Mouse (Mus musculus) common myeloid progenitor, adult 5-6 weeks (primary cell): ENCODE results near the gene Golph3l. TPM values are rescaled to one million over a fixed set of nuclear protein-coding genes. Genes with fewer than 3 reads are reported as not detected.
"Not testable (repeated sequence)": the region's sequence is repeated elsewhere in the genome, so short reads cannot be mapped to it uniquely, and the experiment has no call there.

Experiments used
- ATAC-seq: replicated peaks from 2 replicates; pipeline ENCODE4 v1.8.0; 2016; ENCODE audit warnings: low read depth, mild to moderate bottlenecking, moderate TSS enrichment, inconsistent platforms; ENCODE audit not compliant: poor library complexity, severe bottlenecking
- total RNA-seq: library from RNA; stranded (forward); fragments of 200-1000, 187-1606 nt; gene quantifications from 2 replicates; pipeline ENCODE4 v1.2.3, GENCODE M21; 2017

Golph3l gene
- total RNA-seq, result 65.9 and 72.7 TPM in 2 replicates

DNA sequence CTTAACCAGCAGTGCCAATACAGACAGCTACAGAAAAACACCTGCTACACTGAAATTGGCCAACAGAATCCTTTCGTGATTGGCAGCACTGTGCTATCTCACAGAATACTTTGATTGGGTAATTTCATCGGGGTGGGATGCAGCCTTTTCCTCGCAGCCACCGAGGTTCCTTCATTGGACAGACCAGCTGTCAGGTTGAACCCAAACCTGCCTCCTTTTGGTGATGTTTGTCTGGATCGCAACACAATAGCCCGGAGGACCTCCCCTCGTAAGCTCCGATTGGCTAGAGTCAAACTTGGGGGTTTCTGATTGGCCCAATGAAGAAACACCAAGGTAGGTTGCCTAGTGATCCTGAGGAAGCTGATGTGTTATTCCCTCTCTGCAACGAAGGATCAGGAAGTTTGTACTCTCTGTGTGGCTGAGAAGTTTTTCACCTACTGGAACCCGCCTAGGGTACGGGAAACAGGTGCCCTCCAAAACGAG, at the start of gene Golph3l:
Golph3l (plus strand) TSS at position 331 of the 483 bp plus-strand sequence.
- peak; percentile 100 for ATAC-seq

GRCm38 (mm10) chr3:95538936-95539335, 49.8 kb upstream of the Golph3l start:
- ATAC-seq, result no peak

DNA sequence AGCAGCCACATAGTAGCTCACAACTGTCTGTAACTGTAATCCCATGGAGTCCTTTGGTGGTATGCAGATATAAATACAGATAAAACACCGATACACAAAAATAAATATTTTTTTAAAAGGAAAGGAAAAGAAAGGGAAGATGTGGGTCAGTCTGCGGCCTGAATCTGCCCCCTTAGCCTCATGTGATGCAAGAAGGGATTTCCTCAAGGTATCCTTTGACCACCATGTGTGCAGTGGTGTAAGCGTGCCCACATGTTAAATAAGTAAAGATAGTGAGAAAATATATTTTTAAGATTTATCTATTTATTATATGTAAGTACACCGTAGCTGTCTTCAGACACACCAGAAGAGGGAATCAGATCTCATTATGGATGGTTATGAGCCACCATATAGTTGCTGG, 48.9 kb upstream of the Golph3l start:
- ATAC-seq, result no peak

DNA sequence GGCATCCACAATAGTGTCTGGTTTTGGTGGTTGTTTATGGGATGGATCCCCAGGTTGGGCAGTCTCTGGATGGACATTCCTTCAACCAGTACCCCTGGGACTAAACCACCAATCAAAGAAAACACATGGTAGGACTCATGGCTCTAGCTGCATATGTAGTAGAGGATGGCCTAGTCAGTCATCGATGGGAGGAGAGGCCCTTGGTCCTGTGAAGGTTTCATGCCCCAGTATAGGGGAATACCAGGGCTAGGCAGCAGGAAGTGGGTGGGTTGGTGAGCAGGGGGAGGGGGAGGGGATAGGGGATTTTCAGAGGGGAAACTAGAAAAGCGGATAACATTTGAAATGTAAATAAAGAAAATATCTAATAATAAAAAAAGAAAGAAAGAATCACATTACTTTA, 47.5 kb upstream of the Golph3l start:
- not testable (repeated sequence) for ATAC-seq

DNA sequence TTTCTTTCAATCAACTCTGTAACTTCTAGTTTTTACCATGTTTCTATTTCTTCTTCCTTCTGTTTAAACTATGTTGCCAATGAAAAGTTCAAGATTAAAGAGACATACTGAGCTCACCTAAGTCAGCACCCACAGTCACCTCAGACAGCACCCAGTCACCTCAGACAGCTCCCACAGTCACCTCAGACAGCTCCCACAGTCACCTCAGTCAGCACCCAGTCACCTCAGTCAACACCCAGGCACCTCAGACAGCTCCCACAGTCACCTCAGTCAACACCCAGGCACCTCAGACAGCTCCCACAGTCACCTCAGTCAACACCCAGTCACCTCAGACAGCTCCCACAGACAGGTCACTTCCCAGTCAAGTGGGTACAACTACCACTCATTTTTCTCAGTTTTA, 46.6 kb upstream of the Golph3l start:
- no peak for ATAC-seq

- no peak for ATAC-seq
Observed at GRCm38 (mm10) chr3:95542981-95543380, 45.8 kb upstream of the Golph3l start.

GRCm38 (mm10) chr3:95550176-95550575, 38.6 kb upstream of the Golph3l start:
- ATAC-seq, result no peak

- ATAC-seq, result no peak
Observed at GRCm38 (mm10) chr3:95553986-95554385, 34.7 kb upstream of the Golph3l start.

DNA sequence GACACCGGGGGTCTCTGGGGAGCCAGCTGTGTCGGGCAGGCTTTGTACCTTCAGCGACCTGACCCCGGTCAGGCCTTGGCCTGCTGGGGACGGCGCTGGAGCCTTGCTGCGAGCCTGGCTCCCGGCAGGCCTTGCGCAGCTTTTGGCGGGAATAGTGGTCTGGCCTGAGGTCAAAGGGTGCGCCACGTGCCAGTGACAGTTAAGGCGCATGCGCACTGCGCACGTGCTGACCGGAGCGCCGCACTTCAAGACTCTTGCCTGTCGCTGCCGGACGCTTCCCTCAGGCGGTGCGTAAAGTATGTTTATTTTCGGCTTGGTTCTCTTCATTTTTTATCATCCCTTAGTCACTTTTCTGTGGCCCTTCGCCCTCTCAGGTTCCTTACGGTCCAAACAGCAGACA, 29.3 kb upstream of the Golph3l start, which contains the start of gene Hormad1:
Hormad1 (plus strand) TSS at position 241 of the 400 bp plus-strand sequence.
- no peak for ATAC-seq

DNA sequence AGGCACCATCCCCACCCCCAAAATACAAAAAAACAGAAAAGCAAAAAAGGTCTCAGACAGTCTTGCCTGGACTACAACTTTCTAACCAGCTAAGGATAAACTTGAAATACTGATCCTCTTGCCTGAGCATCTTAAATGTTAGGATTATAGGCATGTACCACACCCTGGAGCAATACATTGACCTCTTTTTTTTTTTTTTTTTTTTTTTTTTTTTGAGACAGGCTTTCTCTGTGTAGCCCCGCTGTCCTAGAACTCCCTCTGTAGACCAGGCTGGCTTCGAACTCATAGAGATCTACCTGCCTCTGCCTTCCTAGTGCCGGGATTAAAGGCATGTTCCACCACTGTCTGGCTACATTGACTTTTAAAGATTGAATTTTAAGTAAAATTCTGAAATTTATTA, 28.0 kb upstream of the Golph3l start:
- ATAC-seq, result no peak

GRCm38 (mm10) chr3:95561826-95562225, 26.9 kb upstream of the Golph3l start:
- no peak for ATAC-seq

- ATAC-seq, result no peak
Observed at GRCm38 (mm10) chr3:95569585-95569984, 19.1 kb upstream of the Golph3l start.

GRCm38 (mm10) chr3:95587754-95588603, 755 bp upstream of the Golph3l start:
- ATAC-seq, result peak; percentile 24

- no peak for ATAC-seq
Observed at GRCm38 (mm10) chr3:95598734-95599133, 10.0 kb downstream of the Golph3l start.

GRCm38 (mm10) chr3:95601287-95601686, 12.6 kb downstream of the Golph3l start:
- no peak for ATAC-seq

DNA sequence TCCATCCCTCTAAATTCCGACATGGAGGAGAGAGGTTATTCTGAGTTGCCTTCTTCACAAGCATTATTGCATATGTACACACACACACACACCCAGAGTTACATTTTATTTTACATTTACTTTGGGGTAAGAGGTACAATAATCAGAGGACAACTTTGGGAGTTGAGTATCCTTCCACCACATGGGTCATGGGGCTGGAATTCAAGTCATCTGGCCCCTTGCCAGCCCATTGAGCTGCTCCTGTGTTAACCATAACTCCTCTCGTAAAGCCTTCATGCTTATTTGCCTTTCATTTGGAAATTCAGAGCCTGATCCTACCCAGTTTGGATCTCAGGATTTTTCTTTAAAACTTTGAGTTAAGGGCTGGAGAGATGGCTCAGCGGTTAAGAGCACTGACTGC, 17.4 kb downstream of the Golph3l start:
- no peak for ATAC-seq

DNA sequence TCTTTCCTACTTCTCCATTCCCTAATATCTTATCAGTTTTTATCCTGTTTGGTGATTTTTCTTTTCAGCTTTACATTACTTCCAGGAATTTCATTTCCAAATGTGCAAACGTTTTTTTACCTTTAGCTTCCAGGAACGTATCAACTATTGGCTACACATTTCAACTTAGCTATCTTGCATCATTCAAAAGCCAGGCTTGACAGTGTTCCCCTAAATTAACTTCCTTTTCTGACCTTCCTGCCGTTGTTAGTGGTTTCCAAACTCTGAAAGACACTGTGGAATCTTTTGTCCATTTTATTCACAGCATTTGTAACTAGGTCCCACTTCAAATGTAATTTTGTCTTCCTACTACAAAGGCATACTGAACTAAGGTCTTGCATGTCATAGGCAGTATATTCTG, 20.5 kb downstream of the Golph3l start:
- ATAC-seq, result no peak

GRCm38 (mm10) chr3:95613996-95614395, 25.3 kb downstream of the Golph3l start:
- no peak for ATAC-seq

DNA sequence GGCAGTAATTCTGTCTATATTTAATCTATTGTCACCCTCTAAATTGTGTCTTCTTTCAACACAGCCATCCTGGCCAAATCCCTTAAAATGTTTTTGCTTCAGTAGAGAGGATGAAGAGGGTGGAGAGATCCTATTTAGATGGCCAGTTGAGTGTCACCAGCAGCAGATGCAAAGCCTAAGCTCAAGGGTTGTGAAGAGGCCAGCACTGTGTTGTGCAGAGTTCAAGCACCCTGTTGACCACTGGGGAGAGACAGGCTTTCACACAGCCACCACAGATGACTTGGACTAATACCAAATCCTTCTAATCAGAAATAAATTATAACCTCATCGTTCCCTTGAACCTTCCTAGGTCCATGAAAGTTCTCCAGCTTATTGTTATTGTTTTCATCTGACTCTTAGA, 29.8 kb downstream of the Golph3l start:
- no peak for ATAC-seq

DNA sequence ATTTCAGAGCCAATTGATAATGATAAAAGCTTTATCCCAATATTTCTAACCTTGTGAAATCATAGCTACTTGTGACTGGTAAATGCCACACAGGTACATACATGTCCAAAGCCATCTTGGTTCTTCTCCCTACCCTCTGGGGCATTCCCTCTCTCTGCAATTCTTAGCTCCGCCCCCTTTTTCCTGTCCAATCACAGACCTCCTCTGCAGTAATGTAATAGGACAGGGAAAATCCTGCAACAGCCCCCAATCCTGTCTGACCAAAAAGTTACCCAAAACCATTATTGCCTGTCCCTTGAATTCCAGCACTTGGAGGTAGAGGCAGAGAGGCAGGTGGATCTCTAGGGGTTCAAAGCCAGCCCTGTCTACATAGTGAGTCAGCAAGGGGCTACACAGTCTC, 32.5 kb downstream of the Golph3l start:
- no peak for ATAC-seq

- ATAC-seq, result not testable (repeated sequence)
Observed at GRCm38 (mm10) chr3:95622421-95622820, 33.7 kb downstream of the Golph3l start.

- ATAC-seq, result no peak
Observed at GRCm38 (mm10) chr3:95623551-95623950, 34.8 kb downstream of the Golph3l start.
